Mouse (Mus musculus): Measurements from ENCODE around the gene Hmgn3. TPM values are rescaled to one million over a fixed set of nuclear protein-coding genes. Genes with fewer than 3 reads are reported as not detected.

Hmgn3 gene
- polyA plus RNA-seq, 1 experiment from 2014 or later, result 133 TPM

DNA sequence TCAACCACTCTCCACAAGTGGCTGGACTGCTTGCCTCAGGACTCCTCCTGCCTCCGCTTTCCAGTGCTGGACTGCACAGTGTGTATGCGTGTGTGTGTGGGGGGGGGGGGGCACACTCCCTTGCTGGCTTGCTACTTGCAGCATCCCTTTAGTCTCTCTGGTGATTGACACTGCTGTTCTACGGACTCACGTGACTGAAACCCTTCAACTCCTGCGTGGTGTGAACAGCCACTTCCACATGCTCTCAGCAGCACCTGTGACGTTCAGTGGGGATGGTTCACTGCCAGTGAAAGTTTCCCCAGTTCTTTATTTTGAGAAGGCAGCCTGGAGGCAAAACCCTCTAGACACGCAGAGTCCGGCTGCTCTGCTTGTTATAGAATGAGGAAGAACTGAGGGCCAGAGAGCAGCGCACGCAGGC is 32.7 kb downstream of the Hmgn3 start:
- Histone ChIP-seq H3K36me3 (replicated peaks) (no peaks in the 10 kb centered on the region), H3K4me3 (no peak overlapping the region), H3K9me3 (no peaks in the 10 kb centered on the region), H3K4me1 (no peaks in the 10 kb centered on the region), H3K27ac (no peak overlapping the region), H3K9ac (no peak overlapping the region), H3K27me3 (replicated peaks) (no peaks in the 10 kb centered on the region), H3K4me2 (no peak overlapping the region)
- 78% methylated on average over 10 of the region's 10 CpGs for WGBS
- no peak; the same call in 1 of the 2 replicates for ATAC-seq (replicated peaks)

DNA sequence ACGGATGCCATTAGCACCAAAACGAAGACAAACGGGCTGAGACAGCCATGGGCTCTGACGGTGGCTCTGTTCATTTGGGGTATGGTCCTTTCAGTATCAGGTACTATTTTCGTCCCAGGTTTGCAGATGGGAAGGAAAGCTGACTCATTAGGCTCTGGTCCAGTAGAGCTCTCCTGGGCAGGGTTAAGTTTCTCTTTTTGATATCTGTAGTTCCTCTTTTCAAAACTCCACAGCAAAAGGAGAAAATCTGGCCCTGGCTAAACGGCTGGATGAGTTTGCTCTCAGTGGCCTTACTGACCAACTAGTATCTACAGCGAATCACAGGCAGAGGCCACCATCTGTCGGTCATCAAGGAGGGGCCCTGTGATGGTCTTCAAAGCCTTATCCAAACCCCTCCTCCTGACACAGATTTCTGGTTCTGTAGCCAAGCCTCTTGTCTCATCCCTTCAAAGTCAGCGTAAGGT is 34.1 kb downstream of the Hmgn3 start:
- H3K27ac ChIP-seq, result no peak overlapping the region
- H3K27me3 ChIP-seq (replicated peaks), result no peaks in the 10 kb centered on the region
- no peaks in the 10 kb centered on the region for H3K9me3 ChIP-seq
- no peak overlapping the region for H3K9ac ChIP-seq
- no peaks in the 10 kb centered on the region for H3K4me1 ChIP-seq
- H3K4me3 ChIP-seq, result no peak overlapping the region
- 86% methylated on average over 9 of the region's 9 CpGs for WGBS
- ATAC-seq (replicated peaks), result no peak
- no peaks in the 10 kb centered on the region for H3K36me3 ChIP-seq (replicated peaks)
- no peak overlapping the region for H3K4me2 ChIP-seq

GRCm38 (mm10) chr9:83111789-83112188 is 34.7 kb downstream of the Hmgn3 start:
- 93% methylated on average over 3 of the region's 3 CpGs for WGBS
- no peak overlapping the region for H3K4me3 ChIP-seq

GRCm38 (mm10) chr9:83111117-83111686 is 35.3 kb downstream of the Hmgn3 start:
- Histone ChIP-seq H3K27ac (no peak overlapping the region), H3K4me1 (no peaks in the 10 kb centered on the region), H3K9me3 (no peaks in the 10 kb centered on the region), H3K9ac (no peak overlapping the region), H3K4me3 (no peak overlapping the region), H3K4me2 (no peak overlapping the region), H3K27me3 (replicated peaks) (no peaks in the 10 kb centered on the region), H3K36me3 (replicated peaks) (no peaks in the 10 kb centered on the region)
- ATAC-seq (replicated peaks), result no peak
- 83% methylated on average over 9 of the region's 9 CpGs for WGBS

More at GRCm38 (mm10) chr9:83111789-83112188, 34.7 kb downstream of the Hmgn3 start:
- ATAC-seq (replicated peaks), result no peak
- H3K9me3 ChIP-seq, result no peaks in the 10 kb centered on the region
- no peaks in the 10 kb centered on the region for H3K36me3 ChIP-seq (replicated peaks)
- no peak overlapping the region for H3K4me2 ChIP-seq
- H3K27ac ChIP-seq, result no peak overlapping the region
- no peaks in the 10 kb centered on the region for H3K27me3 ChIP-seq (replicated peaks)
- no peaks in the 10 kb centered on the region for H3K4me1 ChIP-seq
- H3K9ac ChIP-seq, result no peak overlapping the region

GRCm38 (mm10) chr9:83110406-83111116 is 35.9 kb downstream of the Hmgn3 start:
- Histone ChIP-seq H3K4me1 (no peaks in the 10 kb centered on the region), H3K9ac (no peak overlapping the region), H3K4me2 (no peak overlapping the region), H3K36me3 (replicated peaks) (no peaks in the 10 kb centered on the region), H3K4me3 (no peak overlapping the region), H3K27me3 (replicated peaks) (no peaks in the 10 kb centered on the region), H3K9me3 (no peaks in the 10 kb centered on the region), H3K27ac (no peak overlapping the region)
- WGBS, result 91% methylated on average over 9 of the region's 9 CpGs
- no peak for ATAC-seq (replicated peaks)

- no peak overlapping the region for H3K9ac ChIP-seq
- H3K27me3 ChIP-seq (replicated peaks), result no peaks in the 10 kb centered on the region
- no peak overlapping the region for H3K4me3 ChIP-seq
- H3K4me2 ChIP-seq, result no peak overlapping the region
- H3K4me1 ChIP-seq, result no peaks in the 10 kb centered on the region
- no peaks in the 10 kb centered on the region for H3K9me3 ChIP-seq
- H3K36me3 ChIP-seq (replicated peaks), result no peaks in the 10 kb centered on the region
- H3K27ac ChIP-seq, result no peak overlapping the region
- ATAC-seq (replicated peaks), result no peak
- WGBS, result 91% methylated on average over 6 of the region's 6 CpGs
Observed at GRCm38 (mm10) chr9:83109705-83110104, 36.8 kb downstream of the Hmgn3 start.

- no peaks in the 10 kb centered on the region for H3K4me1 ChIP-seq
- no peak overlapping the region for H3K4me2 ChIP-seq
- H3K9me3 ChIP-seq, result no peaks in the 10 kb centered on the region
- H3K27me3 ChIP-seq (replicated peaks), result no peaks in the 10 kb centered on the region
- H3K9ac ChIP-seq, result no peak overlapping the region
- H3K4me3 ChIP-seq, result no peak overlapping the region
- no peak overlapping the region for H3K27ac ChIP-seq
- ATAC-seq (replicated peaks), result no peak
- no peaks in the 10 kb centered on the region for H3K36me3 ChIP-seq (replicated peaks)
- 79% methylated on average over 3 of the region's 3 CpGs for WGBS
Observed at GRCm38 (mm10) chr9:83108821-83109220, 37.7 kb downstream of the Hmgn3 start.

DNA sequence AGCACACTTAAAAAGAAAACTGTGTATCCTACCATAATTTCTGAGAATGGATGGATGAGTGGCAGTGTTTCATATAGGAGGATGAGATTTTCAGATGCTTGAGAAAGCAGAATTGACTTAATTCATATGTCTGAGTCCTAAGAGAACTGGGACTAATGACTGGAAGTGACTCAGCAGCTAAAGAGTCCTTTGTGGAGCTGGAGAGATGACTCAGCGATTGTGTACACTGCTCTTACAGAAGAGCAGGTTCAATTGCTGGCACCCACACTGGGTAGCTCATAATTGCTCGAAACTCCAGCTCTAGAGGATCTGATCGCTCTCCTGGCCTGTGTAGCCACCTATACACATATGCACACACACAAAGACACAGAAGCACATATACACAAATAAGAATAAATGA is 42.7 kb downstream of the Hmgn3 start:
- Histone ChIP-seq H3K4me1 (no peaks in the 10 kb centered on the region), H3K4me3 (no peak overlapping the region), H3K9ac (no peak overlapping the region), H3K4me2 (no peak overlapping the region), H3K27me3 (replicated peaks) (no peaks in the 10 kb centered on the region), H3K36me3 (replicated peaks) (no peaks in the 10 kb centered on the region), H3K9me3 (no peaks in the 10 kb centered on the region), H3K27ac (no peak overlapping the region)
- ATAC-seq (replicated peaks), result no peak
- WGBS, result 90% methylated on average over 3 of the region's 3 CpGs

DNA sequence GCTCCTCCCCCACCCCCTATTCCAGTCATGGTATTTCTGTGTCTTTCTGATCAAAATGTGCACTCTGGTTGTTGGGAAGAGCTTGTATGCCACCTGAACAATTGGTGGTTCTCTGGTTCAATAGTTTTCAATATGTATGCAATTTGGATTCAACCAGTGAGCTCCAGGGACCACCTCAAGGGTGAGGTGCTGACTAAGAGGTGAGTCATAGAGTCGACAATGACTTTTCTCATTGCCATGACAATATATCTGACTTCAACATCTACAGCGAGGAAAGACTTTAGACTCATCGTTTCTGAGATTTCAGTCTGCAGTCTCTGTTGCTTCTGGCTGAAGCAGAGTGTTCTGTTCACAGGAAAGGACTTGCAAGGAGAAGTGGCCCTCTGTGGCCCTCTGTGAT is 44.8 kb downstream of the Hmgn3 start:
- Histone ChIP-seq H3K27me3 (replicated peaks) (no peaks in the 10 kb centered on the region), H3K4me3 (no peak overlapping the region), H3K36me3 (replicated peaks) (no peaks in the 10 kb centered on the region), H3K9me3 (no peaks in the 10 kb centered on the region), H3K4me2 (no peak overlapping the region), H3K27ac (no peak overlapping the region), H3K4me1 (no peaks in the 10 kb centered on the region), H3K9ac (no peak overlapping the region)
- no peak for ATAC-seq (replicated peaks)
- 83% methylated on average over 3 of the region's 3 CpGs for WGBS

GRCm38 (mm10) chr9:83100786-83101185 is 45.7 kb downstream of the Hmgn3 start:
- no peak for ATAC-seq (replicated peaks)
- 88% methylated on average over 3 of the region's 3 CpGs for WGBS
- H3K27me3 ChIP-seq (replicated peaks), result no peaks in the 10 kb centered on the region
- H3K4me2 ChIP-seq, result no peak overlapping the region
- no peaks in the 10 kb centered on the region for H3K9me3 ChIP-seq
- no peak overlapping the region for H3K4me3 ChIP-seq
- no peak overlapping the region for H3K27ac ChIP-seq
- no peaks in the 10 kb centered on the region for H3K36me3 ChIP-seq (replicated peaks)
- no peak overlapping the region for H3K9ac ChIP-seq
- no peaks in the 10 kb centered on the region for H3K4me1 ChIP-seq

GRCm38 (mm10) chr9:83098652-83099307 is 47.7 kb downstream of the Hmgn3 start:
- ATAC-seq (replicated peaks), result no peak
- Histone ChIP-seq H3K9ac (no peak overlapping the region), H3K36me3 (replicated peaks) (no peaks in the 10 kb centered on the region), H3K27me3 (replicated peaks) (no peaks in the 10 kb centered on the region), H3K4me1 (no peaks in the 10 kb centered on the region), H3K4me2 (no peak overlapping the region), H3K9me3 (no peaks in the 10 kb centered on the region), H3K27ac (no peak overlapping the region), H3K4me3 (no peak overlapping the region)
- 63% methylated on average over 12 of the region's 12 CpGs for whole genome bisulfite sequencing

DNA sequence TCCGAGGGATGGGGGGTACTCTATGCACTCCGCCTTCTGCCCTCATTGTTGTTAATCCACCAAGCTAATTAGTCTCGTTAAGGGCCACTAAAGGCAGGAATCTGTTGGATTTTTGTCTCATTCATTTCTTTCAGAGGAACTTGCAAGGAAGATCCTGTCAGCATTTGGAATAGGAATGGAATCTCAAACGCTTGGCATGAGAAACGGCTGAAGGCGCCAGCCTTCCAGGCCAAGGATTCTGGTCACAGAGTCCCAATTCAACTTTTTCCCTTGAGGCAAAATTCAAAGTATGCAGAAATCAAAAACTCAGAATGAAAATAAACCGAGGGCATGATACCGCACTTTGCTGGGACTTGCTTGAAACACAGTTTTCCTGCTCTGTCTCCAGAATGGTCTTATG is 48.7 kb downstream of the Hmgn3 start:
- Histone ChIP-seq H3K9me3 (no peaks in the 10 kb centered on the region), H3K27me3 (replicated peaks) (no peaks in the 10 kb centered on the region), H3K4me3 (no peak overlapping the region), H3K36me3 (replicated peaks) (no peaks in the 10 kb centered on the region), H3K4me2 (no peak overlapping the region), H3K27ac (no peak overlapping the region), H3K4me1 (no peaks in the 10 kb centered on the region), H3K9ac (no peak overlapping the region)
- WGBS, result 52% methylated on average over 8 of the region's 8 CpGs
- no peak for ATAC-seq (replicated peaks)
